Mouse (Mus musculus) E14TG2a.4 (cell line): Measurements from ENCODE around the gene Slc8b1.
"Not testable (repeated sequence)": the region's sequence is repeated elsewhere in the genome, so short reads cannot be mapped to it uniquely, and the experiment has no call there.

Source experiments
- H3K27me3 ChIP-seq: 2 replicates; pipeline ENCODE4 v1.6.1; 2014; ENCODE audit warnings: low read length, control low read depth; ENCODE audit not compliant: insufficient read depth
- H3K36me3 ChIP-seq: 2 replicates; pipeline ENCODE4 v1.6.1; 2014; ENCODE audit warnings: low read length, control low read depth; ENCODE audit not compliant: insufficient read depth
- H3K4me1 ChIP-seq: replicated peaks from 2 replicates; pipeline ENCODE4 v1.6.1; 2014; ENCODE audit warnings: low read depth, low read length, control low read depth
- H3K4me3 ChIP-seq: replicated peaks from 2 replicates; pipeline ENCODE4 v1.5.1; 2014; ENCODE audit warnings: mild to moderate bottlenecking, low read length
- H3K9me3 ChIP-seq: 2 replicates; pipeline ENCODE4 v1.6.1; 2014; ENCODE audit warnings: low read length, control low read depth
- CTCF ChIP-seq: conservative IDR thresholded peaks from 2 replicates; pipeline ENCODE4 v1.5.1; 2014; ENCODE audit warnings: low read length
- NANOG ChIP-seq: IDR thresholded peaks from 2 replicates; pipeline ENCODE4 v1.6.1; 2014; ENCODE audit warnings: borderline replicate concordance, low read length, mixed read lengths
- POU5F1 ChIP-seq: IDR thresholded peaks from 2 replicates; pipeline ENCODE4 v1.6.1; 2014; ENCODE audit warnings: low read length, borderline replicate concordance

The Slc8b1 gene

DNA sequence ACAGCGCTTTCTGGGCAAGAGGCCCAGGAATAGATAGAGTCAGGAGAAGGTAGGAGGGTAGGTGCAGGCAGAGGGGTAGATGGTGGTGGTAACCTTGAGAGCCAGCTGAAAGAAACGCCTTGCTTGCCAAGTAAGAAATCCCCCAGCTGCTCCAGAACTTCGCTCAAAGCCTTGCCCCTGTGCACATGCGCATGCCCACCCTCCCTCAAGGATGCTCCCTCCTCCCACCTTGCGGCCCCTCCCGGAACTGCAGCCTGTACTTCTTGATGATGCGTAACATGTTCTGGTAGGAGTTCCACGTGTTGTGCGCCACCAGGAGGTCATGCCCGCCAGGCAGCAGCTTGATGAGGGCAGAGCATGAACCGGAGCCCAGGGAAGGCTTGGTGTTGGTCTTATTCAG is 18.5 kb upstream of the Slc8b1 start:
- peaks cover 92% of the 10 kb centered on the region for H3K36me3 ChIP-seq
- H3K27me3 ChIP-seq: no peaks in the 10 kb centered on the region
- no peaks in the 10 kb centered on the region for H3K9me3 ChIP-seq
- peaks cover 90% of the 10 kb centered on the region for H3K4me1 ChIP-seq
- H3K4me3 ChIP-seq: peak overlapping the region; percentile 51
- TF ChIP-seq NANOG: no peak
- peak; percentile 85 for TF ChIP-seq CTCF
- TF ChIP-seq POU5F1: no peak

DNA sequence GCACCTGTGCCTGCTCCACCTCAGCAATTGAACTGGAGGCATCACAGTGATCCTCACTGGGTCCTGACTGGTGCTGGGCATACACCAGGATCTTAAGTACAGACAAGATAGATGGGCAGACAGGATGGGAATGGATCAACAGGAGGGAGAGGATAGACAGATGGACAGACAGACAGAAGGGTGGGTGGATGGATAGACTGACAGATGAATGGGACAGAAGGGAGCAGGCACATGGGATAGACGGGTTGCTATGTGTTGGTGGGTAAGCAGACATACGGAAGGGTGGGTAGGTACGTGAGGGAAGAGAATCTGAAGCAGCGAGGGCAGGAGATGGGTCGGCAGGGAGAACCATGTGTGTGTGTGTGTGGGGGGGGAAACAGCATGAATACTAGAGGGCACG is 17.5 kb upstream of the Slc8b1 start:
- Histone ChIP-seq H3K4me1 (peaks cover 89% of the 10 kb centered on the region), H3K27me3 (no peaks in the 10 kb centered on the region), H3K9me3 (no peaks in the 10 kb centered on the region), H3K36me3 (peaks cover 90% of the 10 kb centered on the region), H3K4me3 (no peak overlapping the region)
- no peak for TF ChIP-seq CTCF
- TF ChIP-seq POU5F1: no peak
- TF ChIP-seq NANOG: no peak

DNA sequence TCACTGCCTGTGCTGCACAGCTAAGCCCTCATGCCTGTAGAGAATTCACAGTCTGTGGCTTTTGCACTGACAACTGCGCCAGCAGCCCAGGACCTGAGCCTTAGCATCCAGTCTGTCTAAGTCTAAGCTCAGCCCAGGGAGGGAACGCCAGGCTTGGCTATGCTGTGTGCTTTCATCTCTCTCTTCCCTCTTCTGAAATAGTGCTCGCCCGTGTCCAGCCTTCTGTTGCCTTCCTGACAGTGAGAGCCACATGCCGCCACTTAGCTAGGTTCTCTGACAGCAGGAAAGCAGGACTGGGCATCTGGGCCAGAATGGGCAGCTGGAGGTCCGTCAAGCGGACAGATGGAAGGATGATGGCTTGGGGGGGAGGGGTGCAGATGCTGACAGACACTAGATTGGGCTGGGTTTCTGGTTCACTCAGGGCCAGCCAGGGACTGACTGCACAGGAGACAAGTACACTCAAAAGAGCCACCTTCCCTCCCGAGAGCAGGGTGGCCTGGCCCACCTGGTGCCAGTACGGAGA is 17.0 kb upstream of the Slc8b1 start:
- Histone ChIP-seq H3K9me3 (no peaks in the 10 kb centered on the region), H3K27me3 (no peaks in the 10 kb centered on the region), H3K4me1 (peaks cover 89% of the 10 kb centered on the region), H3K4me3 (no peak overlapping the region), H3K36me3 (peaks cover 90% of the 10 kb centered on the region)
- TF ChIP-seq NANOG (no peak), POU5F1 (no peak), CTCF (no peak)

DNA sequence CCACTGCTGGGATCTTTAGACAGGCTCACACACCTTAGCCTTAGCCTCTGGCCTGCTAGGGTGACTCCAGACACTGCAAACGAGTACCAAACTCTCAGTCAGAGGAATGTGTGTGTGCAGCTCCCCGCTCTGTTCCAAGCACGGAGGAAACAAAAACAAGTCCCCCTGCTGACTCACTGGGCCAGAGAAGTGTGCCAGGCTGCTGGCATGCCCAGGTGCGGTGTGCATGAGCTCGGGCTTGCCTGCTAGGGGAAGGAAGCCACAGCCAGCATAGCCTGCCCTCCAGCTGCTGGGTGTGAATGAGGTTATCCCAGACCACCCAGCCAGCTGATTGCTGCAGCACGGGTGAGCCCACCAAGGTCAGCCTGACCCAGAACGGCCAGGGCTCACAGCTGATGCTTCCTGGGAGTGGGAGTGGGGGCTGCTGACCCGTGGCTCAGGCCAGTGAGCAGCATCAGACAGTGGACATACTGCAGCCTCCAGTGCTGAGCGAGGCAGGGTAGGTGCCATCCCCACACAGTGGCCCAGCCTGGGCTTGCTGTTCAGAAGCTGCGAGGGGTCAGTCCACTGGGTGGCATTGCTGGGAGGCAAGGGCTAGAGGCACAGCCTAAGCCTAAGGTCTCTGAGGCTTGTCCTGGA is 15.8 kb upstream of the Slc8b1 start:
- Histone ChIP-seq H3K9me3 (no peaks in the 10 kb centered on the region), H3K4me1 (peaks cover 91% of the 10 kb centered on the region), H3K4me3 (no peak overlapping the region), H3K27me3 (no peaks in the 10 kb centered on the region), H3K36me3 (peaks cover 92% of the 10 kb centered on the region)
- TF ChIP-seq POU5F1 (no peak), CTCF (no peak), NANOG (no peak)

DNA sequence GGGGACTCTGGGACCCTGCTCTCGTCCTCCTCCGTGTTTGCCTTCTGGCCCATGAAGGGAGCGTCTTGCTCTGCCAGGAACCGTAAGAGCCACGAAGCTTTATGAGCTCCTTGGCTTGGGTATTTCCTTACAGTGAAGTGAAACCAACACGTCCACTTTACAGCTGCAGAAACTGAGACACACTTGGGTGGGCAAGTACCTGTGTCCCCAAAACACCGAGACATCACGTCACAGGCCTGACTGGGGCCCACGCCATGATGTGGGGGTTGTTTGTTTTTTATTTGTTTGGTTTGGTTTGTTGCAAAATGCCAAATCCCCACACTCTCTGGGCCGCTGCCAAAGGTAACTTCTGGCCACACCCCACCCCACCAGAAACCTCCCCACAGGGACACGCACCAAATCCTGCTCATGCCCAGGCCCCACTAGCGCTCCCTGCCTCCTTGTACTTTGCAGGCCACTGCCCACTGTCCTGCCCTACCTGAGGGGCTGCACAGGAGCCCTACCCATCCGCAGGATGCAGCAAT is 15.2 kb upstream of the Slc8b1 start:
- no peak for TF ChIP-seq NANOG
- no peak for TF ChIP-seq CTCF
- TF ChIP-seq POU5F1: no peak
- Histone ChIP-seq H3K4me1 (peaks cover 85% of the 10 kb centered on the region), H3K36me3 (peaks cover 86% of the 10 kb centered on the region), H3K27me3 (no peaks in the 10 kb centered on the region), H3K4me3 (no peak overlapping the region), H3K9me3 (no peaks in the 10 kb centered on the region)

DNA sequence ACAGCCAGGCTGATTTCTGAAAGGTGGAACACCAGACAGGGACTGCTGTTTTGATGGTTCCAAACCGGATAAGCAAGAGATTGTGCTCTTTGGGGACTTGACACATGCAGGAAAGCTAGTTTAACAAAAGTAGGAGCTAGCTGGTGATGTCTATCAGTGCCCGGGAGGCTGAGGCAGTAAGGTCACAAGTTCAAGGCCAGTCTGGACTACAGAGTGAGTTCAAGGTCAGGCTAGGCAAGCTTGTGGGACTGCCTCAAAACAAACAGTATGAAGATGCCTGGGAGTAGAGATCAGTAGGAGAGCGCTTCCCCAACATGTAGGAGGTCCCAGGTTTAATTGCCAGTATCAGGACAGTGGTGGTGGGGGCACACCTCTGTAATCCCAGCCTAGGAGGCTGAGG is 13.9 kb upstream of the Slc8b1 start:
- Histone ChIP-seq H3K9me3 (no peaks in the 10 kb centered on the region), H3K27me3 (no peaks in the 10 kb centered on the region), H3K4me1 (peaks cover 79% of the 10 kb centered on the region), H3K36me3 (peaks cover 78% of the 10 kb centered on the region), H3K4me3 (no peak overlapping the region)
- TF ChIP-seq NANOG: no peak
- no peak for TF ChIP-seq POU5F1
- TF ChIP-seq CTCF: no peak

DNA sequence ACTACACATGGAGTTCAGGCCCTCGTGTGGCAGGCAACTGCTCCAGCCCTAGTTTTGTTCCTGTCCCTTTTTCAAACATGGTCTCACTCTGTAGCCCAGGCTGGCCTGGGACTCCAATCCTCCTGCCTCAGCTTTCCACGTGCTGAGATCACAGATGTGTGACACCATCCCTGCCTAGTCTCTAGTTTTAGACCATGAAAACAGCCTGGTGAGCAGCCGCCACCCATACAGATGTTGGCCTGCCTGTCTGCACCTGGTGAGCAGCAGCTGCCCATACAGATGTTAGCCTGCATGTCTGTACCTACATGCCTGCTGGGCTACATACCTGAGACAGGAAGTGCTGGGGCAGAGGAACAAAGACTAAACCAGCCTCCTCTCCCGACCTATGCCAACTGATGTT is 11.8 kb upstream of the Slc8b1 start:
- no peak for TF ChIP-seq CTCF
- no peak for TF ChIP-seq POU5F1
- TF ChIP-seq NANOG: no peak
- Histone ChIP-seq H3K4me1 (peaks cover 68% of the 10 kb centered on the region), H3K27me3 (peaks cover 11% of the 10 kb centered on the region), H3K36me3 (peaks cover 56% of the 10 kb centered on the region), H3K4me3 (no peak overlapping the region), H3K9me3 (no peaks in the 10 kb centered on the region)

DNA sequence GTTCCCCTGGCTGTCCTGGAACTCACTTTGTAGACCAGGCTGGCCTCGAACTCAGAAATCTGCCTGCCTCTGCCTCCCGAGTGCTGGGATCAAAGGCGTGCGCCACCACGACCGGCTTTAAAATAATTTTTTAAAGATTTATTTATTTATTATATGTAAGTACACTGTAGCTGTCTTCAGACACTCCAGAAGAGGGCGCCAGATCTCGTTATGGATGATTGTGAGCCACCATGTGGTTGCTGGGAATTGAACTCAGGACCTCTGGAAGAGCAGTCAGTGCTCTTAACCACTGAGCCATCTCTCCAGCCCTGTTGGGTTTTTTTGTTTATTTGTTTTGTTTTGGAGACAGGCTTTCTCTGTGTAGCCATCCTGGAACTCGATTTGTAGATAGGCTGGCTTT is 10.4 kb upstream of the Slc8b1 start:
- not testable (repeated sequence) for H3K9me3 ChIP-seq, H3K4me3 ChIP-seq
- H3K4me1 ChIP-seq: peaks cover 57% of the 10 kb centered on the region
- H3K27me3 ChIP-seq: peaks cover 11% of the 10 kb centered on the region
- H3K36me3 ChIP-seq: peaks cover 42% of the 10 kb centered on the region
- 0 out of 2 replicates have a peak, but pooled peaks have one; percentile 5 for TF ChIP-seq CTCF

DNA sequence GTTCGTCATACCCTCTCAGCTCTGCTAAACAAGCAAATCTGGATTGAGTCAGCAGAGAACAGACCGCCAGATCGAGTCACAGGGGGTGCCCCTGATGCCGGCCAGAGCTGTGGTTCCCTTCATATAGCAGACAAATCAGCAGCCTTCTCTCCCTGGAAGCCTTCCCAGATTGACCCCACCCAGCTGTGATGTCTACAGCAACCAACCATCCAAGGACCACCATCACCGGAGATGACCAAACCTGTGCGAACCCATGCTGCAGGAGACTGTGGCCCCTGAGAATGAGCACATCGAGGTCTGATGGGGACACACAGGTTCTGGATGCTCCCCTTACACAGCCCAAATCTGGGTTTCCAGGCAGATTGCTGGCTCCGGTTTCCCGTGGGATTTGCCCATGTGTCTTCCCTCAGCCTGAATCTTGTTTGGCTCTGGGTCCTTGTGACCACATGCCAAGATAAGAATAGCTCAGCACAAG is 8.8 kb upstream of the Slc8b1 start:
- Histone ChIP-seq H3K9me3 (no peaks in the 10 kb centered on the region), H3K27me3 (peaks cover 11% of the 10 kb centered on the region), H3K4me1 (peaks cover 46% of the 10 kb centered on the region), H3K36me3 (peaks cover 27% of the 10 kb centered on the region), H3K4me3 (peak overlapping the region; percentile 99)
- TF ChIP-seq POU5F1: no peak
- TF ChIP-seq NANOG: no peak
- no peak for TF ChIP-seq CTCF
